Mouse (Mus musculus) embryonic fibroblast, embryonic 13.5 days (primary cell): ENCODE results near the gene Ptprcap. TPM values are rescaled to one million over a fixed set of nuclear protein-coding genes. Genes with fewer than 3 reads are reported as not detected.

ENCODE experiments used
- H3K27ac ChIP-seq: 2 replicates; pipeline ENCODE4 v1.5.1; 2012; ENCODE audit warnings: low read length, control low read depth, inconsistent platforms; ENCODE audit not compliant: insufficient read depth
- H3K4me1 ChIP-seq: 2 replicates; pipeline ENCODE4 v1.6.1; 2011; ENCODE audit warnings: low read length; ENCODE audit not compliant: control insufficient read depth, insufficient read depth
- H3K4me3 ChIP-seq: 2 replicates; pipeline ENCODE4 v1.5.1; 2011; ENCODE audit warnings: mild to moderate bottlenecking, control low read depth, low read length; ENCODE audit not compliant: insufficient read depth
- CTCF ChIP-seq: IDR thresholded peaks from 2 replicates; pipeline ENCODE4 v1.5.1; 2011; ENCODE audit warnings: mild to moderate bottlenecking, control low read depth, low read length, moderate library complexity, borderline replicate concordance; ENCODE audit not compliant: insufficient read depth
- POLR2A ChIP-seq: IDR thresholded peaks from 2 replicates; pipeline ENCODE4 v1.6.1; 2011; ENCODE audit warnings: low read depth, mild to moderate bottlenecking, control low read depth, low read length, moderate library complexity
- polyA plus RNA-seq: library from polyadenylated mRNA; stranded (reverse); fragments of >200 nt; gene quantifications from 2 replicates; pipeline ENCODE4 v1.2.4, GENCODE M21; 2011; ENCODE audit warnings: low read depth; ENCODE audit not compliant: missing spikeins, insufficient read length

Ptprcap gene
- polyA plus RNA-seq, 1 experiment = not detected

GRCm38 (mm10) chr19:4152445-4153231, 766 bp upstream of the Ptprcap start:
- no peak overlapping the region for H3K4me3 ChIP-seq
- H3K27ac ChIP-seq = no peak overlapping the region
- H3K4me1 ChIP-seq = no peaks in the 10 kb centered on the region
- TF ChIP-seq POLR2A (0 out of 2 replicates have a peak, but pooled peaks have one; percentile 29), CTCF (no peak)

- no peaks in the 10 kb centered on the region for H3K4me1 ChIP-seq
- no peak for TF ChIP-seq CTCF
- no peak for TF ChIP-seq POLR2A
- H3K27ac ChIP-seq = no peak overlapping the region
- H3K4me3 ChIP-seq = no peak overlapping the region
These were observed 1.2 kb downstream of the Ptprcap start for GRCm38 (mm10) chr19:4154437-4155222.

GRCm38 (mm10) chr19:4155223-4156072, 2.0 kb downstream of the Ptprcap start:
- no peak overlapping the region for H3K4me3 ChIP-seq
- no peaks in the 10 kb centered on the region for H3K4me1 ChIP-seq
- H3K27ac ChIP-seq = no peak overlapping the region
- no peak for TF ChIP-seq POLR2A
- TF ChIP-seq CTCF = no peak

GRCm38 (mm10) chr19:4156073-4156579, 2.7 kb downstream of the Ptprcap start:
- H3K4me3 ChIP-seq = no peak overlapping the region
- no peaks in the 10 kb centered on the region for H3K4me1 ChIP-seq
- H3K27ac ChIP-seq = no peak overlapping the region
- TF ChIP-seq POLR2A (no peak), CTCF (no peak)

- Histone ChIP-seq H3K4me3 (no peak overlapping the region), H3K4me1 (no peaks in the 10 kb centered on the region), H3K27ac (no peak overlapping the region)
- TF ChIP-seq CTCF (no peak), POLR2A (no peak)
These were observed 3.4 kb downstream of the Ptprcap start for GRCm38 (mm10) chr19:4156771-4157170.

GRCm38 (mm10) chr19:4159049-4159448, 5.6 kb downstream of the Ptprcap start:
- Histone ChIP-seq H3K27ac (no peak overlapping the region), H3K4me3 (no peak overlapping the region), H3K4me1 (no peaks in the 10 kb centered on the region)
- TF ChIP-seq POLR2A = no peak
- no peak for TF ChIP-seq CTCF

- Histone ChIP-seq H3K27ac (no peak within 1 kb of the TSS), H3K4me3 (peak within 1 kb of the TSS; percentile 74), H3K4me1 (no peaks in the 10 kb centered on the region)
- TF ChIP-seq POLR2A (peak; percentile 66), CTCF (no peak)
These were observed 9.5 kb downstream of the Ptprcap start, which contains the start of gene Rps6kb2 for GRCm38 (mm10) chr19:4162646-4163542. Gene Rps6kb2 (minus strand): TSS chr19:4163354.

GRCm38 (mm10) chr19:4163543-4163887, 10.1 kb downstream of the Ptprcap start:
- TF ChIP-seq POLR2A = no peak
- TF ChIP-seq CTCF = no peak
- Histone ChIP-seq H3K27ac (no peak overlapping the region), H3K4me1 (no peaks in the 10 kb centered on the region), H3K4me3 (peak overlapping the region; percentile 39)
